Mouse (Mus musculus) gastrocnemius, adult 8-10 months (tissue): Measurements from ENCODE around the gene Ces1e. TPM values are rescaled to one million over a fixed set of nuclear protein-coding genes. Genes with fewer than 3 reads are reported as not detected.
"Not testable (repeated sequence)": the region's sequence is repeated elsewhere in the genome, so short reads cannot be mapped to it uniquely, and the experiment has no call there.

Source experiments
- DNase-seq, 2 experiments: peaks; one replicate each; pipeline ENCODE4 v3.0.0; 2022; ENCODE audit warnings: low spot score in 2 of 2
- total RNA-seq, 4 experiments: library from RNA; stranded (reverse); gene quantifications; 2 replicates each; pipeline ENCODE4 v1.2.4; 2022

Gene Ces1e
- total RNA-seq, result under 1 TPM; 0.29 to 0.48 (median 0.39) TPM

- DNase-seq, result no peak
Observed at GRCm38 (mm10) chr8:93229446-93229845, at the start of gene Ces1e. Gene Ces1e (minus strand): TSS chr8:93229619.

DNA sequence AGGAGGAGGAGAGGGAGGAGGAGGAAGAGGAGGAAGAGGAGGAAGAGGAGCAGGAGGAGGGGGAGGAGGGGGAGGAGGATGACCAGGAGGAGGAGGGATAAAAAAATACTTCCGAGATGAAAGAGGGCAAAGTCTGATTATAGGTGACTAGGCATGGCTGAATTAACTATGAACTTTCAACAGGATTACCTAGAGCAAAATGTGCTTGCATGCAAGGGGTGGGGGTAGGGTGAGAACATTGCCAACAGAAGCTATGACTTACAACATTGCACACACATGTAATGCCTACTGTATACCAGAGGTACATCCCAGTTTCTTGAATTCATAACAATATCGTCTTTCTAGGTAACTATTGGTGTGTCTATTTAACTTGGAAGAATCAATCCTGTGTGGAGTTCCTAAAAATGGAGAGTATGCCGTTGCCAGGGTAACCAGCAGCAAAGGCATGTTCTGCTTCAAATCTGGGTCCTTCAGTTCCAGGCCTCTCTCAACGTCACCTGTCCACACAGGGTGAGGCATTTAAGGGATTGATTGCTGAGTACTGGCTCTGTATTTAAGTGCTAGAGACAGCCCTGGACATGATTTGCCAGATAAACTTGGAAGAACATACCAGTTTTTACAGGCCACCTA is 48.9 kb upstream of the Ces1e start:
- no peak for DNase-seq

- no peak for DNase-seq
Observed at GRCm38 (mm10) chr8:93274609-93275008, 45.2 kb upstream of the Ces1e start.

DNA sequence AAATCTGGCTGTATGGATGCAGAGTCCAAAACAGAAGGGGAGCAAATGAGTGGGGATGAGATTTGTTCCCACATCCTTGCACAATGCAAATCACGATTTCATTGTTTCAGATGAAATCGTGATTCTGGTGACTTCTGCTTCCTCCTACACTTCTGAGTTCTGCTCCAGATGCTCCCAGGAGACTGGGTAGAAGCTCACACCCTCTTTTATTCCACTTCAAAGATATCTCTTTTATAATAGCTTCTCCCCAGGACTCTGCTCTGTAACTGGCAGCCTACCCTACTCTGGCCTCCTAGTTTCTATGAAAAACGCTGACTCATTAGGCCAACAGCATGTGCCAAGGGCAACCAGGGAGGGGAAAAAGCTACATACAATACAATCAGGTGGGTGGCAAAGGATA is 43.9 kb upstream of the Ces1e start:
- no peak for DNase-seq

GRCm38 (mm10) chr8:93272686-93273085 is 43.3 kb upstream of the Ces1e start:
- peak in 1 of 2 experiments; percentile 15 for DNase-seq

DNA sequence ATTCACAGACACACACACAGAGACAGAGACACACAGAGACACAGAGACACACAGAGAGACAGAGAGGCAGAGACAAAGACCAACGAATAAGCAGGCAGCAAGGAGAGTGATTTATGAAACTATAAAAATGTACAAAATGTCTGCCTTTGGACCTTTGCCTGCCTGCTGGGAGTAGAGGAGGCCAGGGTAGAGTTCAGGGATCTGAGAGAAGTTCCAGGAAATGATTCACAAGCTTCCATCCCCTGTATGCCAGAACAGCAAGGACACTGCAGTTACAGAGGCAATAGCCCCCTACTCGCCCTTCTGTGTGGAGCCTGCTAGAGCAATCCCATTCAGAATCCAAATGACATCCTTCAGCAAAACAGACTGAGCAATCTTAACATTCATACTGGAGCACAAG is 32.0 kb upstream of the Ces1e start:
- DNase-seq, result no peak

- no peak for DNase-seq
Observed at GRCm38 (mm10) chr8:93252400-93252925, 23.0 kb upstream of the Ces1e start.

DNA sequence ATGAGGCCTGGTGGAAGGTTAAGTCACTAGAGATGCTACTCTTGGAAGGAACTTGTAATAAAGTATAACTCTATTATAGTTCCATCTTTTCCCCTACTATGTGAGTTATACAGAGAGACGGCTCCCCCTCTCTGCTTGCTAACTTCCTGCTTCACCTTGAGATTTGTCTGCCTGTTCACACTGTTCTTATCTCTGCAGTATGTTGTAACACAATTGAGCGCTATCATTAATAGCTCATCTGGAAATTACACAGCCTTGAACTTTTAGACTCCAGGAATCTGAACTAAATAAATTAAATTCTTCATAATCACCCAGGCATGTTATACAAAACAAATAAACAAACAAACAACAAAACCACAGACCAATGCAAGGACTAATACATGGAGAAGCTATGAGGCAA is 16.6 kb upstream of the Ces1e start:
- no peak for DNase-seq

DNA sequence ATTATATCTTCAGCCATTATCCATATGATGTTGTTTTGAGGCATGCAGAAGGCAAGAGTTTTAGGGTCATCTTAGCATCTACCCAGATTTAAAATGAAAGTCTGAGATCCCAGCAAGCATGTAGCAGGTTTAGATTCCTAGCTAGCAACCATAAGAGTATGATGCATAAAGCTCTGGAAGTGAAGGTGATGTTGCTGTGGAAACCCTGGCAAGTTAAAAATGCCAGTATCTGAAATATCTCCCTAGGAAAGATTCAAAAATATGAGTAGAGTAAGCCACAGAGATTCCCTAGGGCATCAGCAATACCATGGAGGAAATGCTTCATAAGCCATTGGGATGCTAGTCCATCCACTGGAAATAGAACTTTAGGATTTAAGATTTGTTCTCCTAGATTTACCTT is 10.5 kb upstream of the Ces1e start:
- DNase-seq, result no peak

DNA sequence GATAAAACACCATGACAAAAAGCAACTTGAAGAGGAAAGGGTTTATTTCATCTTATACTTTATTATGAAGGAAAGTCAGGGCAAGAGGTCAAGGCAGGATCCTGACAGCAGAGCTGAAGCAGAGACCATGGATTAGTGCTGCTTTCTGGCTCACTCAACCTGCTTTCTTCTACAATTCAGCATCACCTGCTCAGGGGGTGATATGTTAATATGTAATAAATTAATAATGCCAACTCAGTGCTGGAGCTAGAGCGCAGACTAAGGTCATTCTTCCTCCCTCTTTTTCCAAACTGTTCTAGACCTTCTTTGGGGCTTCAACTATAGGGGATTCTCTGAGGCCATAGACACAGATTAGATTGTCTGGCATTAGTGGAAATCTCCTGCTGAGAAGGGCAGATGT is 6.3 kb upstream of the Ces1e start:
- DNase-seq, result no peak

DNA sequence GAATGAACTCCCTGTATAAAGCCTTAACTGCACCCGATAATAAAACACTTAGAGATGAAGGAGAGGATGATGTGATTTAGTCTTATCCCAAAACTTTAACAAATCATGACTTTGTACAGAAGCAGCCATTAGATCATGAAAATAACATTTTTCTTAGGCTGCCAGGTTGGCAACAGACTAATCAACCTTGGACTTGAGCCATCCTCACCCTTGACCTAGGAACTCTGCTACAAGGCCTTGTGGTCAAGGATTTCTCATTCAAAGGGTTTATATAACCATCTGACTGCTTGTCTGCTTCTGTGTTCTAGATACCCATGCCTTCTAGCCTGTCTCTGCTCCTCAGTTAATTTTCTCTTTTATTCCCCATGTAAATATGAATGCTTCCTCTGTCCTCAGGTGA is 5.3 kb upstream of the Ces1e start:
- DNase-seq, result no peak

DNA sequence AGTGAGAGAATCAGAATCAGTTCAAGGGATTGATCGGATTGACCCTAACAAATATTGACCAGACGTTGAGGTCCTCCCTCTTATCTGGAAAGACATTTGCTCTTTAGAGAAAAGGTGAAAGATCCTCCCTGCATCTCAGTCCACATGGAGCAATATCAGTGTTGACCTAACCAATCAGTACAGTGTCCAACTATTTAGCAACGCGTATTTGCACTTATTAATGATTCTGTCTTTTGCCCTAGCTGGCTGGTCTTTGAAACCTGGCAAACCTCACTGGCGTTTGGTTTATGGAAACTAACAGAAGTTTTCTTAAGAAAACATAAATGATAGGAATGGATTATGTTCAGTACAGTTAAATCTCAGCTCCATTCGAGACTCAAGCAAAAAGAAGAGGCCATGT is 4.6 kb upstream of the Ces1e start:
- no peak for DNase-seq

- no peak for DNase-seq
Observed at GRCm38 (mm10) chr8:93228673-93229370, 597 bp downstream of the Ces1e start.

DNA sequence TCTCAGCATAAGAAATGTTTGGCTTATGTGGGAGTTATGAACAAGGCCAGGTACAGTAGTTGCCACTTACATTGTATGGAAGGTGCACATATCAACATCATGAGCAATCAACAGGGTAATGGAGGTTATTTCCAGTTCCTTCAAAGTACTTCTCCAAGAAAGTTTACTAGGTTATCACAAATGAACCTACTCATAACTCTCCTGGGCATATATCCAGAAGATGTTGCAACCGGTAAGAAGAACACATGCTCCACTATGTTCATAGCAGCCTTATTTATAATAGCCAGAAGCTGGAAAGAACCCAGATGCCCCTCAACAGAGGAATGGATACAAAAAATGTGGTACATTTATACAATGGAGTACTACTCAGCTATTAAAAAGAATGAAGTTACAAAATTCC is 2.9 kb downstream of the Ces1e start:
- not testable (repeated sequence) for DNase-seq

DNA sequence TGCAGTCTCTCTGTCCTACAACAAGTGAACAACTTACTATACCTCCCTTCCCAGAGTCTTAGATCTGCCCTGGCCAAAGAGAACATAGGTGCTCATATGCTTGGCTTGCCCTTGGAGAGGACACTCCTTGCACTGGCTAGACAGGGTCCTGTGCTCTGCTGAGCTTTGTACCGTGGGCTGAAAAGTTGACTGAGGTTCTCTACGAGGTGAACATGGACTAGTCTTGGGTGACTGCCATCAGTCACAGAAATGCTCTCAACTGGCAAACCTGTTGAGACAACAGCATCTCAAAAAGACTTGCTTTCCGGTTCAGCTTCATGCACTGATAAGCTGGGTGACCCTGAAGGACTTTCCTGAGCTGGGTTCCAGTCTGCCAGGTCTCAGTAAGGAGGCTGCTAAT is 7.5 kb downstream of the Ces1e start:
- no peak for DNase-seq

- DNase-seq, result no peak
Observed at GRCm38 (mm10) chr8:93217867-93218266, 11.6 kb downstream of the Ces1e start.

DNA sequence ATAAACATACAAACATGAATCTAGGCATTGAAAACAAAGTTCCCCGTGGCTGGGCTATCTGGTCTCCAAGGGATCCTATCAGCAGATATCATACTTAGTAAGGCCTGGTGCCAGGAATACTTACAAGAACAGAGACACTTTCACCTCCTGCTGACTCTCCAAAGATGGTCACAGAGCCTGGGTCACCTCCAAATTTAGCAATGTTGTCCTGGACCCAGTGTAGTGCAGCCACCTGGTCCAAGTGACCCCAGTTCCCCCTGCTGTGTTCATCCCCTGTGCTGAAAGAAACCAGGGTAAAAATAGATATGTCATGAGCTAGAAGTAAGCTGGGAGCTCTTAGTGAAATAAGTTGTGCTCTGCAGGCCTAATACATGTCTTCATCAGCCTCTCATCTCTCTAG is 12.0 kb downstream of the Ces1e start:
- DNase-seq, result peak; percentile 35 to 59

GRCm38 (mm10) chr8:93211091-93211490 is 18.3 kb downstream of the Ces1e start:
- no peak for DNase-seq

DNA sequence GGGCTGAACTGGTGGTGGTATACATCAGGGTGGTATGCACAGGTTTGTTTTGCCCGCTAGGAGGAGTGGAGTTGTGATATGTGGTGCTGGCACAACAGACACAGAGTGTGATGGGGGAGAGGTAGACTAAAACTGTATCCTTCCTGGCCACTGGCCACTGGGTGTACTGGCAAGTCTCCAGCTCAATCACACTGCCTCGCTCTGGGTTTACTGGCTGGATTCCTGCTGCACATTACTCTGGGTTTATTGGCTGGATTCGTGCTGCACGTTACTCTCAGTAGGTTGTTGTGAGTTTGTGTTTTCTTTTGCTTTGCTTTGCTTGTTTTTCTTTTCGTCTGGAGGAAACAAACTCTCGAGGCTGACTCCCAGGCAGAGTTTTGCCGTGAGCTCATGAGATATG is 30.3 kb downstream of the Ces1e start:
- DNase-seq, result peak in 1 of 2 experiments; percentile 16

DNA sequence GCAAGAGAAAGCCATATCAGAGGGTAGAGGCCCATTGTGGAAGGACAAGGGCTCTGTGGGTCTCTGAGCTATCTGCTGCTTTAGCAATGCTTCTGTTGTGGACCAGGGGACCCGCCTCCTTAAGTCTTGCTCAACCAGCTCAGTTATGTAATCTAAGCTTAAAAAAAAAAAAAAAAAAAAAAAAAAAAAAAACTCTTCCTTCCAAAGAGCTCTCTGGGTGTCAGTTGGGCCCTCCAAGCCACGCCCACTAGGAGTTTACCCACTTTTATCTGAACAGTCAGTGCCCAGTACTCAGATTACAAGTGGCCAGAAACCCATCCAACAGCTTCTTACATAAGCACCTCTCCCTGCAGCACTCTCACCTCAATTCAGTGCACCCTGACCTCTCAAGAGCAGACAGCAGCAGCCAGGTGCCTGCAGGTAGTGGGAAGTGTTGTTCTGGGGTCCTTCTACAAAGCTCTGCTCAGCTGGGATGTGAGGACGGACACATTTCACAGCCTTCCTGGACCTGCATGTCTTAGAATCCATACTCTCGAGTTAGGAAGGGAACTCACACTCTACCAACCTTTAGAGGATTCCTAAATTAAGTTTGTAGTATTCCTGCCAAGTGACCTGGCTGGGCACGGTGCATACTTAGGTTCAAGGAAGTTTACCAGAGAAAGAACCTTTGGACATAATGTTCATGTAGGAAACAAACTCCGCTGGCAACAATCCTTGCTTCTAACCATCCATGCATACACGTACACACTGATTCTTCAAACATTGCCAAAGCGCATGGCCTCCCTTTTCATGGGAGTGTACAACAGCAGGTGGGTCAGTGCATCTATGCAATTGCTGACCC is 31.5 kb downstream of the Ces1e start, which contains the start of gene Ces1d:
Gene Ces1d, minus strand, starts transcription at position 154 of the 841 bp plus-strand sequence.
- peak; percentile 61 to 87 for DNase-seq

DNA sequence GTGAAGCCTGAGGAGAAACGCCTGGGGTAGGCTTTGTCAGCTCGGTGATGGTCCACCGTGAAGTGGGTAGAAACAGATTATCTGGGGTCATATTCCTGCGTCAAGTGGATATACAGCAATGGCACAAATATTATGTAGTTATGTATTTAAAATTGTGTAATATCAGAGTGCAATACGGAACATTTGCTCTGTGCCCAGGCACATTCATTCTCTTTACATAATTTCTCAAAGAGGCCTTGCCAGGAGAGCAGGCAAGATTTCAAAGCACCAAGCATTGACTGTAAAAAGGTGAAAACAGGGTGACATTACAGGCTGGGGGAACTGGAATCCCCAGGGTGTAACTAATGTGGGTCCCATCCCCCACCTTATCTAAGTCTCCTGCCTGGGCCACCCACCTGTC is 33.0 kb downstream of the Ces1e start:
- no peak for DNase-seq

DNA sequence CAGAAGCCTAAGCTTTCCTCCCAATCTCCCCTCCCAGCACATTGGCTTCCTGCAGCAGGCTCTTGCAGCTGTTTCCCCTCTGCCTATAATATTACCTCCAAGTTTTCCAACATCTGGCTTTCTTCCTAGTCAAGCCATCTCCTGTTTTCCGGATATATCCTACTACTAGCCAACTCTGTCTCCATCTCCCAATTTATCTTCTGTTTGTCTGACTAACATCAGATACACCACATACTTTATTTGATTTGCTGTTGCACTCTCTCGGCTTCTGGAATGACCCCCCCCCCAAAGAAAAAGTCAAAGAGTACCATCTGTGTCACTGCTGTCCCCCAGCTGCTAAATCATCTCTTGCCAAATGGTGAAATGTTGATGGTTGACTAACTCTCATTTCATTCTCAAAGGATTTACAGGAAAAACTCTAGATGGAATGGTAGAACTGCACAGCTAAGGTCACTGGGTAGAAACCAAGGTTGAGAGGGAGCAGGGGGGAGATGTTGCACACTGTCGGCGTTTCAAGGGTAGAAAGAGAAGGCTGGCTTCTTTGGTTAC is 48.8 kb downstream of the Ces1e start:
- no peak for DNase-seq
